Mouse (Mus musculus) adrenal gland, postnatal 14 days (tissue): ENCODE data around the gene Kcmf1. TPM values are rescaled to one million over a fixed set of nuclear protein-coding genes. Genes with fewer than 3 reads are reported as not detected.
"Not testable (repeated sequence)": the region's sequence is repeated elsewhere in the genome, so short reads cannot be mapped to it uniquely, and the experiment has no call there.

ENCODE experiments used
- DNase-seq: peaks from one replicate; pipeline ENCODE4 v3.0.0; 2021; ENCODE audit warnings: mixed read lengths
- total RNA-seq: library from RNA; stranded (reverse); gene quantifications from 2 replicates; pipeline ENCODE4 v1.2.3, GENCODE M21; 2021

Kcmf1 gene
- total RNA-seq, 1 experiment from 2014 or later: 86.8 TPM

DNA sequence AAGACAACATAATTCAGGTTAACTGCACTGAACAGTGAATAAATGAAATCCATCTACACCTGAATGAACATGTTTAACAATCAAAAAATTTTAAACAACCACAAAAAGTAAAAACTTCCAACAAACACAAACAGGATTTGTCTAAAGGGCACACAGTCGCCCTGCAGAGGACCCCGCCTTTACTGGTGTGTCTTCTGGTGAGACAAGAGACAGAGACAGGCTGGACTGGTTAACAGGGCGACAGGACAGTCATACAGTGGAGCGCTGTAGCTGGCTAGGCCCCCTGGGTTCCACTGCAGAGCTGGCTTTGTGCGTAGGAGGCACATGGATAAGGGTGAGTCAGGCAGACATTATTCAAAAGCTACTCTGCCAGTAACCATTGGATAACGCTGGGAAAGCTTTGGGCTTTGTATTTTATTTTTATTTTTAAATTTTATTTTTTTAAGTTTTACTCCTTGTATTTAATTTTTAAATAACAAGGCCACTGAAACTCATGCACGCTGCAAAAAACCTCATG lies 57.7 kb downstream of the Kcmf1 start:
- DNase-seq: peak; percentile 37

DNA sequence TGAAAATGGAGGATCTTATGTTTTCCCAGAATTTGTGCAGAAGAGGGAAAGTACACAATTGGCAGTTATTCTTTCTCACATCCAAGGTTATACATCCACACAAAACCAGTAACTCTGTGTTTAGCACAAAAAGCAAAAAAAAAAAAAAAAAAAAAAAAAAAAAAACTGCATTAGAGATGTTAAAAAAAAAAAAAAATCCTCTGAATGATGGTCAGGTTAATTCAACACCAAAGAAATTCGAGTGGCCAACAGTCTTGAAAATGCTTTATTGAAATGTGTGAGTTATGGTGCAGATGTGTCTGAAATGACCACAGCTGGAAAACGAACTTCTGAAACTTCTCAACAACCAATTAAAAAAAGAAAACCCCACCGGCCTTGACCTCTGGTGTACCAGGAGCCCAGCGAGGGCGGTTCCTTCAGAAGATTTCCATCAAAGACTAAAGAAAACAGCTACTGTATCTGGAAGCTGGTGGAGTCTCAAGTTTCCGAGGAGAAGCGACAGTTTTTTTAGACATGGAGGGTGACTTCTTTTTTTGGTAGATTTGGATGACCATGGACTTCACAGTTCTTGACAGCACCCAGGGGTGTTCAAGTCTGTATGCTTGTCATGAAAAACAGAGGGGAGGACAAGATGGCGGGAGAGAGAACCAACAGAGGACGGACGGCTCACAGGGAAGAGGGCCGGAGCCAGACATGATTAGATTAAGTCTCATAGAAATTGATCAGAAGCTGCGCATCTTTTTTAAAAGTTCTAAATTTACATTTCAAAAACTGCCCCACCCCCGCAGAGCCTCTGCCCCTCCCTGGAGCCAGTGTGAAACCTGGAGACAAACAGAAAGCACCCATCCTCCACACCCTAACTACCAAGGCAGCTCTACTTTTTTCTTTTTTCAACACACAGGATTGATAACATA lies 58.7 kb downstream of the Kcmf1 start:
- no peak for DNase-seq

DNA sequence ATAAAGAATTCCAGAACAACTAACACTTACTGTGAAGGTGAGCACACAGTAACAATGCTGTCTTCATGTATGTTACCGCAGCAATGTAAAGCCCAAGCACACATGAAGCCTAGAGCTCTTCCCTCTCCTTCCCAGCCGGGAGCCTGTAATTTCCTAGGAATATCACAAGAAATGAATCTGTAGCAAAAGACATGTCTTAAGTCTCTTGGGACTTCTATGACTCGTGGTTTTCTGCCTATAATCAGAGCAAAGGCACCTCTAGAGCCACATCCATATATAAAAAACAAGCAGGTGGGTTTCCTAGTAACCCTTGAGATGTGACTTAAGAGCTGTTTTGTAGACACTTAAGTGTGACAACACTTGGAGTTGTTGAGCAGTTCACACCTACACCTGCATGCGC lies 62.0 kb downstream of the Kcmf1 start:
- no peak for DNase-seq

DNA sequence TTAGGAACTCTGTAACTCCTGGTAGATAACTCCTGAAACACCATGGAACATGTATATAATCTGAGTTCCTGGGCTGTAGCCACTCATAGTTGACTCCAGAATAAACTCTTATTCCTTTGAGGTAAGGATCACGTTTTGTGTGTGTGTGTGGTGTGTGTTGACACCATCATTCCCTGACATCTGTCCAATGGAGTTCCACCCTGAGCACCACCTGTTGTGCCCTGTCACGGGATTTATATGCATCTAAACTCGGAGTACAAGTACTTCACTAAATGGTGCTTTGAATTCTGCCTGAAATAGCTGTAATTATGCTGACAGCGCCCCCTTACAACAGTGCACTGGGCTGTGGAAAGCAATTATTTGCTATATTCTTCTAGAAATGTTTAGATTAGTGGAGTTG lies 65.3 kb downstream of the Kcmf1 start:
- no peak for DNase-seq

DNA sequence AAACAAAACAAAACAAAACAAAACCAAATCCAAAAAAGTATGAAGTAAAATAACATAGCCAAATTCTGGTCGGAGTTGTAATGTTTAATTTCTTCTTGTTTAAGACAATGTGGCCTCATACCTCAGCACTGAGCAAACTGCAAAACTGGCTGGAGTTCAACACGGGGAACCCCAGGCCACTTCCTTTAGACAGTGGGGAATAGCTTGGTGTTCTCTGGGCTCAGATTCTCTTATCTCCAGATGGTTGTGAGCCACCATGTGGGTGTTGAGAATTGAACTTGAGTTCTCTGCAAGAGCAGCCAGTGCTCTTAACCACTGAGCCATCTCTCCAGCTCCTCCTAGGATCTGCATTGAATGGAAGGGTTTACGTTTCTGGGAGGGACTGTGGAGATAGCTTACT lies 67.9 kb downstream of the Kcmf1 start:
- no peak for DNase-seq

DNA sequence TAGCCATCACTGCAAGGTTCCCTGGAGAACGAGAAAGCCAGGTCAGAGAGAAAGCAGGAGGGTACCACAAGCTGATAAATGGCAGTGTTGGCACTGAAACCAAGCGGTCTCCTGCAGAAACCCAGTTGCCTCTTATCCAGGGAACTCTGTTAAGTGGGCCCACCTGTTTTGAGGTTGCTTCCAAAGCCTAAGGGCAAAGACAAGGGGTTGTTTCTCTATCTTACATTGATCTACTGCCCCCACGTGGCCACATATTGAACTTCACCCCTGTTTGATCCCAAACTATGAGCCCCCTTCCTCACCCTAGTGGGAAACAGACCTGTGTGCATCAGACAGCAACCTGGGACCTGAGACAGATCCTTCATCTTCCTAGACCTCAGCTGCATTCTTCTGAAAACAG lies 68.5 kb downstream of the Kcmf1 start:
- peak; percentile 72 for DNase-seq

DNA sequence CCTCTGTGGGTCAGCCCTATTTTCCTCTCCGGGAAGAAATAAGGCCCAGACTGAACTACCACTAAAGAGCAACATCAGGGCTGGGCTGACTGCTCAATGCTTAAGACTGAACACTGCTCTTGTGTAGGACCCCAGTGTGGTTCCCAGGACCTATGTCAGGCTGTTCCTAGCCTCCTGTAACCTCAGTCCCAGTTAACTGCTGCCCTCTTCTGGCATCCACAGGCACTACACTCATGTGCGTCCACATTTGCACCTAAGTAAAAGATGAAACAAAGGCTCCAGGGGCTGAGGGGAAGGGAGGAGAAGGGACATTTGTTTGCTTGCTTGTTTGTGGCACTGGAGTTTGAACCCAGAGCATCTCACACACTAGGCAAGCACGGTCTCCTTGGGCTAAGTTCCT lies 70.9 kb downstream of the Kcmf1 start:
- peak; percentile 34 for DNase-seq

DNA sequence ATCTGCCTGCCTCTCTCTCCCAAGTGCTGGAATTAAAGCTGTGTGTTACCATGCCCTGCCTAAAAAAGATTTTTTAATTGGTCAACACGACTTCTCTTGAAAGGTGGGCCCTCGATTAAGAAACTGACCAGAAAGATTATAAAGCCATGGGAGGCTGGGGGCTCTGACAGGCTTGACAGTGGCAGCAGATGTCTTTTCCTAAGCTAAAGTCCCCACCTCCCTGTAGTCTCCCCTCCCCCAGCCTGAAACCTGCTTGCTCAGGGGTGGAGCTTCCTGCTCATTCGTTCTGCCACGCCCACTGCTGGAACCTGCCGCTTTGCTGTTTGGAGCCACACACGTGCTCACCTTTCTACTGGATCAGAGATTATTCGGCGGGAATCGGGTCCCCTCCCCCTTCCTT lies 71.7 kb downstream of the Kcmf1 start:
- not testable (repeated sequence) for DNase-seq

DNA sequence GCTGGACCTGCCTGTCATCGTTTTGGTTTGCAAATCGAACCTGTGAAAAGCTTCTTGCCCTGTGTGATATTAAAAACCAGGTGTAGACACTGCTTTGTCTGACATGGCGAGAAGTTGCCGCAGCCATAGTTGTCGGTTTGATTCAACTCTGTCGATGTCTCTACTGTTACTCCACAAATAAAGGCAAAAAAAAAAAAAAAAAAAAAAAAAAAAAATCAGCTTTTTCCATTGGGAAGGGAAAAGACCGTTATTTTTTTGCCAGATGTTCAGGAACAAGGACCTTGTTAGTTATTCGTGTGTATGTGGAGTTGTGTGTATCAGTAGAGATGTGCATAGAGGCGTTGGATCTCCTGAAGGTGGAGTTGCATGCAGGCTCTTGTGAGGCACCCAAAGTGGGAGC lies 74.0 kb downstream of the Kcmf1 start:
- DNase-seq: no peak

DNA sequence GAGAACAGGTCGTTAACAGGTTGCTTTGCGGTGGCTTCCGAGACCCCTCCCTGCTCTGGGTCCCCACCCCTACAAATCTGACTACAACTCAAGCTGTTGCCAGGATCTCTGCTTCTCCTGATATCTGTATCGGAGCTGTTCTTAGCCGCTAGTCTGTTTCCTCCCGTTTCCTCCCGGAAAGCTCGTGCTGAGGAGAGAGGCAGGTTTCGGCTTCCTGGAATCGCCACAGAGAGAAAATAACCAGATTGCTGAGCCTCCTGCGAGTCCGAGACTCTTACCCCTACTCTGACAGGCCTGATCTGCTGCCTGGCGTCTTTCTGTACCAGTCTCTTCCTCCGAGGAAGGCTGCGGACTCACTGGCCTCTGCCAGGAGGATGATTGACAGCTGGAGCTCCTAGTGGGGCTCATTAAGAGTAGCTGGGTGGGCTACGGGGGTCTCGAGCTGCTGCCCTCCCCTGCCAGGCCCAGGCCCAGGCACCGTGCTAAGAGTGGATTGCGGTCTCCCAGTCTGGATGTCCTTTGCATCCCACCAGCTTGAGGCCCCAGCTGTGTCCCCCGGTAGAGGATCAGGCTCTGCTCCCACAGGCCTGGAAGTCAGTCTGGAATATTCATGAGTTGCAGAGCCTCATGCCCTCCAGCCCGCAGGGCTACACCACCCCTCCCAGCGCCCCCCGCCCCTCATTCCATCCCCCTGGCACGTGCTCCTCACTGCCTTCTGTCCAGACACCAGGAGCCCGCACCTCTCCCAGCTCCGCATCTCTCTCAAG lies 74.6 kb downstream of the Kcmf1 start:
- DNase-seq: no peak

DNA sequence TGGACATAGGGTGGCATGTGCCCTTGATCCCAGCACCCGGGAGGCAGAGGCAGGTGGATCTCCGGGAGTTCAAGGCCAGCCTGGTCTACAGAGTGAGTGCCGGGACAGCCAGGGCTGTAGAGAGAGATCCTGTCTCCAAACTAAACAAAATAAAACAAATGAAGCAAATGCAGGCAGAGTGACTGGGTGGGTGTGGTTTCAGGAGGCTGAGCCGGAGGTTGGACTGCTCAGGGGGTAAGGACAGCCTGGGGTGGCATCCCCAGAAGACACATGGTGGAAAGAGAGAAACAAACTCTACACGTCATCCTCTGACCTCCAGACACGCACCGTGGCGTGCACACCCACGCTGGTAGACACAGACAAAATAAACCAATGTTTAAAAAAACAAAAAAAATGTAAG lies 86.3 kb downstream of the Kcmf1 start:
- DNase-seq: no peak

DNA sequence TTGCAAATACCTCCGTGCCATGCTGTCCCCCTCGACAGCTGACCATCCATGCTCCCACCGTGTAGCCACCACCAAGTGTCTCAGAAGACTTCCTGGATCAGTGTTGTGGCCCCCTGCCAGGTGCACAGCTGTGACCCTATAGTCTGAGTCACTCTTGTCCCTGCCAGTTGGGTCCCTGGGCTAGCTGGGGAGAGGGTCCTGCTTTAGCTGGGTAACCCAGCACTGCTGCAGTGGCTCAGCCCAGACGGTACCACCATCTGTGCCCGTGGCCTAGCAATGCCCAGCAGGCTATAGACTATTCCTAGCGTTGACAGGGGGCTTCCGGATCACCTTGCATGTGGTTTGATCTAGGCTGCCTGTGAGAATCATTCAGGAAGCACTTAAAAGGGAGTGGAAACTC lies 89.5 kb downstream of the Kcmf1 start:
- no peak for DNase-seq

DNA sequence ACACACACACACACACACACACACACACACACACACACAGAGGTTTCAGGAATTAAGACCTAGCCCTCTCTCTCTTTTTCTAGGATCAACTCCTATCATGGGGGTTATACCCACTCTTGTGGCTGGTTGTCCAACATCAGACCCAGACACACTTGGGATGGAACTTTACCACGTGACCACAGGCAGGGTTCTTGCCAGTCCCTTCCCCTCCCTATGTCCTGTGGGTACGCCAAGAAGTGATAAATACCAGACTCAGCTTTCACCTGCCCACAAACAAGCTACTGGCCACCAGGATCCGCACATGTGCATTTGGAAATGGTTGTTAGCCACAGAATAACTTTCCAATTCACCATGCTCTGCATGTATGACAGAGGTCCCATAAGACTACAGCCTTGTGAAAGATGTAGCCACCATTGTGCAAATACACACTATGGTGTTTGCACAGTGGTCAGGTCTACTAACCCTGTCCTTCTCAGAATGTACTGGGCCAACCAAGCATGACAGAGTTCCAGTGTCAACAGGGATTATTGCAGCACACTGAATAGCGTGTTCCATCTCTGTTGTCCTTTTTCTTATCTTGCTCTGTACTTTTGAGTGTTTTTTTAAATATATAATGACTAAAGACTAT lies 90.1 kb downstream of the Kcmf1 start:
- DNase-seq: no peak

DNA sequence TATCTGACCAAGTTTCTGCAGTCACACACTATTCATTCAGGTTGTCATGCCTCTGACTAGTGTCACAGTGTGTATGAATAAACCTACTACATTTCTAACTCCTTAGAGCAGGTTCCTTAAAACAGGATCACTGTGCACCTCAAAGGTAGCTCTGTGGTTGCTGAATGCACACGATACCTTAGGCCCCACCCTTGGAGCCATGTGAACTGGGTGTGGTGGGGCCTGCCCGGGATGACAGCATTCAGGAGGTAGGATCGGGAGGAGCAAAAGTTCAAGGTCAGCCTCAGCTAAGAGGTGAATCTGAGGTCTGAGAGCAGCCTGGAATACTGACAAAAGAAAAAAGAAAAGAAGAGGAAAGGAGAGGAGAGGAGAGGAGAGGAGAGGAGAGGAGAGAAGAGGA lies 91.4 kb downstream of the Kcmf1 start:
- no peak for DNase-seq

DNA sequence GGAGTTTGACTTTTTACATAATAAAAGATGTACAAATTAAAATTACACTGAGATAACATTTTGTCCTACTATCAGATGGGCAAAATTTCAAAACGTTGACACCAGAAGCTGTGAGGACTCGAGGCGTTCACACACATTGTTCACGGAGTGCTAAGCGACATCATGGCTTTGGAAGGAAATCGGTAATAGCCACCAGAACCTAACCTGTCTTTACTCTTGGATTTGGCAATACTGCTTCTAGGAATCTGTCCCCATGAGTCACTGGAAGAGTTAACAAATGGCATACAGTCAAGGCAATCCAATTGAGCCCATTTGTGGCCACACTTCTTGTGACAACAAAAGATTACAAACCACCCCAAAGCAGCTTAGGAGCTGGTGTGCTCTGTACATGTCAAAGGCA lies 96.1 kb downstream of the Kcmf1 start:
- DNase-seq: no peak

DNA sequence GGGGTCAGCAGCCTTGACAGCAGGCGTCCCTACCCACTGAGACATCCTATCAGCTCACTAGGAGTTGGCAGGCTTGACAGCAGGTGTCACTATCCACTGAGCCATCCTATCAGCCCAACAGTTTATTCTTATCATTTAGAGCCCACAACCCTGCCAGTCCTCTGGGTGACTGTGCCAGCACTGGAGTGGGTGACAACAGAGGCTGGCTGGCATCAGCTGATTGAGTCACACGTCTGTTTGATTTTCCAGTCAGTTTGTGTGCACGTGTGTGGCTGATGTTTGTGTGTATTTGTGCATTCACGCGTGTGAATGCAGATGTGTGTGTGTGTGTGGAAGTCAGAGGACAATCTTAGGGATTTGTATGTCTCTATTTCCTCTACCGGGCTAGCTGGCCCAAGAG lies 97.7 kb downstream of the Kcmf1 start:
- no peak for DNase-seq

DNA sequence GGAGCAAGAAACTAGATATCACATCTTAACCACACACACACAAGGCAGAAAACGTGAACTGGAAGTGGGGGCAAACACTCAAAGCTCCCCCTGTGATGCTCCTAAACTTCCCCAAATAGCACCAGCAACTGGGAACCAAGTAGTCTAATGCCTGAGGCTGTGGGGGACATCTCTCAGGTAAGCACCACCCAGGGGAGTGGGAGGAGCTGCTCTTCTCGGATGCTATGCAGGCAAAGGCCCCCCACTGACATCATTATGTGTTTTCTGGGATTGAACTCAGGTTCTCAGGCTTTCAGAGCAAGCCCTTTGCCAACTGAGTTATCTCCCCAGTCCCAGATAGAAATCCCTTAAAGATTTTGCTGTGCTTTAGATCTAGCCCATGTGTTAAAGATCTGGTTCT lies 99.1 kb downstream of the Kcmf1 start:
- DNase-seq: no peak

DNA sequence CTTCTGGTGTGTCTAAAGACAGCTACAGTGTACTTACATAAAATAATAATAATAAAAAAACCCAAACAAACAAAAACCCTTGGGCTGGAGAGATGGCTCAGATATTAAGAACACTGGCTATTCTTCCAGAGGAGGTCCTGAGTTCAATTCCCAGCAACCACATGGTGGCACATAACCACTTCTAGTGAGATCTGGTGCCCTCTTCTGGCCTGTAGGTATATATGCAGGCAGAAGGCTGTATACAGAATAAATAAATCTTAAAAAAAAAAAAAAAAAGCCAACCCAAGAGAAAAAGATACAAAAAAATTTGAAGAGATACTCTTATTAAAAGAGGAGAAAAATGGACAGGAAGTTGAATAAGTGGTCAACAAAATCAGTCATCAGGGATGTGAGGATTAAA lies 102.0 kb downstream of the Kcmf1 start:
- DNase-seq: no peak

DNA sequence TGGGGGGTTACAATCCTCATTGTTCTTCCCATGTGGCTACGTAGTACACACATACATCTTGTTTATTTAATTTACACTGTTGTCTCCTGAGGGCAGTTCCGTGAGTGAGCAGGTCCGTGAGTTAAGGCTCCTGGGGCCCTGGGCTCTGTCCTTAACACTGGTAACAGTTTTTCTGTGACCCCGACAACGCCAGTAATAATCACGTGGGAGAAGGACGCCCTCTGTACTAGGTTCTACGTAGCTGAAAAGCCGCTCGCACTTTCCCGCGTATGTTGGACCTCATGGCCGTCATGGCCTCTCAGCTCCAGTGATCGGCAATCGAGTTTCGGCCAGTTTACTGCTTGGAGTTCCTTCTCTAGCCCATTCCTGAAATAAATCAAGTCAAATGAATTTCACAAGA lies 104.3 kb downstream of the Kcmf1 start:
- no peak for DNase-seq

DNA sequence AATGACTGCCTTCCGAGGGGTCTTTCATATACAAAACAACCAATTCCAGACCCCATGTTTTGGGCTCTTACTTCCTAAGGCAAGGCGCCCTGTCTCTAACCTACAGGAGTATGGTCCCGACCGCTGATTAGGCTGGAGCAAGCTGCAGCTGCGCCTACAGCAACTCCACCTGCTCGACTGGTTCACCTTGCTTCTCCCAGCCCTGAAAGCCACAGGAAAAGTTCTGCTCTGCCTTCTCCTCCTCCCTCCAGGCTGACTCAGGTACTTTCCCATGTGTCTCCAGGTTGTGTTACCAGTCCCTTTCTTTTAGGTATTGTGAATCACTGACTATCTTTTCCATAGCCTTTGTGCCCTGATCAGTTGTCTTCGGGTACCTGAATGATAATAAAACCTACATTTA lies 104.9 kb downstream of the Kcmf1 start:
- no peak for DNase-seq

DNA sequence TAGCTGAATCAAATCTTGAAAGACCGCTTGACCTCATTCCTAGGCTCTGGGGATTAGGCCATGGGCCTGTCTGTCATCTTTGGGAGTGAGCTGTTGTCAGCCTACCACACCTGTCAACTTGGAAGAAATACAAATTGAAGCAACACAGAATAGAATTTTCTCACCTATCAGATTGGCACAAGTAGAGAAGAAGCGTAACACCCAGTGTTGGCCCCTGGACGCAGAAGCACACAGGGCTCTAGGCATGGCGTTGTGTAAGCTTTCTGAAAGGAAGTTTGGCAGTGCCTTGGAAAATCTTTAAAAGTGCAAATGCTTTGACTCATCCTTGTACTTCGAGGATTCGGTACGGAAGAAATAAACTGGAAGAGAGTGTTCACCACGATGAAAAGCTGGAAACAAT lies 107.1 kb downstream of the Kcmf1 start:
- no peak for DNase-seq
